Mouse (Mus musculus) gastrocnemius, postnatal 14 days (tissue): ENCODE results near the gene Fgb. TPM values are rescaled to one million over a fixed set of nuclear protein-coding genes. Genes with fewer than 3 reads are reported as not detected.

ENCODE experiments used
- DNase-seq: peaks from one replicate; pipeline ENCODE4 v3.0.0; 2021; ENCODE audit warnings: mixed read lengths
- intact Hi-C: fragments of 180-260 bp; cut with DNase I; formaldehyde crosslinking; loops from one replicate; pipeline ENCODE4 v1.15.1; 2025; ENCODE audit warnings: low total_unique reads
- long read RNA-seq, 2 experiments: library from polyadenylated mRNA; stranded (forward); transcript quantifications; one replicate each; pipeline ENCODE4 v2.0.0; 2021
- total RNA-seq, 2 experiments: library from RNA; stranded (reverse); gene quantifications; 2 replicates each; pipeline ENCODE4 v1.2.3; 2021

Gene Fgb
- not detected for total RNA-seq
- long read RNA-seq, experiment 1: 0 reads
- long read RNA-seq, experiment 2: 0 reads

GRCm38 (mm10) chr3:83049680-83050079 is at the start of gene Fgb:
Gene Fgb (minus strand): TSS chr3:83049863.
- no peak for DNase-seq
- intact Hi-C loops: no loop called here

DNA sequence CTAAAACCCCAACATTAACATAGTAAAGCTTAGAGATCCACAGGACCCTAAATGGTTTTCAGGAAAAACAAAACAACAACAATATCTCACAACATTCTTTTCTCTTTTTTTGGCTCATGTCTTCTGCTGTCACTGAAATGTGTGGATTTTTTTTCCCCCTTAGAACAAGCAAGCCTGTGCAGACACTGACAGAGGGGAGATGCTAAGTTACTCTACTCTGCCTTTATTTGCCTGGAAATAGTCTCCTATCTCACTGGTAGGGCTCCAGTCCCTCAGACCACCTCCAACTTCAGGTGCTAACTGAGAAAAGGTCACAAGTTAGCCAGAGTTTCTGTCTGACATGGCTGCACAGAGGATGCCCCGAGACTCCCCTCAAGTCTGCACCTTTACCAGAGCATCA is 49.5 kb upstream of the Fgb start:
- intact Hi-C loops: no loop called here
- DNase-seq: no peak

- no peak for DNase-seq
- intact Hi-C loops: no loop called here
These were observed 48.9 kb upstream of the Fgb start for GRCm38 (mm10) chr3:83098546-83099034.

DNA sequence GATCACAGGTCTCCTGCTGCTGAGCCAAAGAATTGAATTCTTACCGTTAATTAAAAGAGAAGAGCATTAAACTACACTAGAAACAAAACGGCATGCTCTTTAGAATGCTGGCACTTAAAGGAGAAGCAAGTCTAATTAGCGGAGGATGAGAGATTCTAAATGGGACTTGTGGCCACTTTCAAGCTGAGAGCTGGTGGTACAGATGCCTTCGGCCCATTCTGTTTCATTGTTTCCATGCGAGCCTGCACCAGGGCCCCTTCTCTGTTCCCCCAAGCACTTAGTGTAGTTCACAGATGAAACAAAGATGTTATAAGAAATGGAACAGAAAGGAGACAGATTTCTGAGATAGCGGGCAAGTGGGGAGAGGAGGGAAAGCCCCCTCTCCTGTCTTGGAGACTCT is 47.9 kb upstream of the Fgb start:
- no peak for DNase-seq
- intact Hi-C loops: no loop called here

GRCm38 (mm10) chr3:83080567-83081055 is 30.9 kb upstream of the Fgb start:
- intact Hi-C loops: loop anchor here (10.0 kb wide), 1 partner anchor 86 kb away; no protein-coding TSS in a partner anchor
- DNase-seq: peak; percentile 25

GRCm38 (mm10) chr3:83076563-83076962 is 26.9 kb upstream of the Fgb start:
- intact Hi-C loops: no loop called here
- peak; percentile 53 for DNase-seq

DNA sequence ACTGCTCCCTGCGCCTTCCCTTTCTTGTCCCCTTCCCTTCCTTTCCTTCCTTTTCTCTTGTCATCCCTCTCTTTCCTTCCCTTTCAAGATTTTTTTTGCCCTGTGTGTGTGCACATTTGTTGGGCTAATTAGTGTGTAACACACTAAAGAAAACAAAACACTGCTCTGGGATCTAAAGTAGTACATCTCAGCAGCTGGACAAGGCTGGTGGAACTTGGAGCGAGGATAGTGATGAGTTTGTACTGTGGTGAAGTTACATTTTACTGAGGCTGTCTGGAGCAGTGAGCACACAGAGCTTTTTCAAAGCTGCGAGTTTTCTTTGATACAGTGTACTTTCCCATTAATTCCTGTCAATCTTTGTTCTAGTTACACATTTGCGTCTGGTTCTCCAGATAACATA is 20.6 kb upstream of the Fgb start:
- DNase-seq: no peak

DNA sequence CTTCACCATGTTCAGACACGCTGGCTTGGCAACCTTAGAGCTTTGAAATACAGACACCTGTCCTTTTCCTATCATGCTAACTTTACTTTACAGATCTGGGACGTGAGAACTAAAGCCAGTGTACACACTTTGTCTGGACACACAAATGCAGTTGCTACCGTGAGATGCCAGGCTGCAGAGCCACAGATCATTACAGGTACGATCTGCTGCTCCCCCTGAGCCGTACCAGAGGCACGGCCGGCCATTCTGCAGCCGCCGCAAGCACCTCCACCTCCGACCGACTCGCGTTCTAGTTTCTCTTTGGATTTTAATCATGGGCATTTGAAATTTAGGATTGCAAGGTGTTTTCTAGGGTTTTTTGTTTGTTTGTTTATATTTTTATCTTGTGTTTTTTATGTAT is 19.2 kb upstream of the Fgb start:
- DNase-seq: no peak
- intact Hi-C loops: no loop called here

More for the DNA sequence above, 20.6 kb upstream of the Fgb start:
- intact Hi-C loops: no loop called here

- DNase-seq: no peak
- intact Hi-C loops: no loop called here
These were observed 18.3 kb upstream of the Fgb start for GRCm38 (mm10) chr3:83067920-83068319.

DNA sequence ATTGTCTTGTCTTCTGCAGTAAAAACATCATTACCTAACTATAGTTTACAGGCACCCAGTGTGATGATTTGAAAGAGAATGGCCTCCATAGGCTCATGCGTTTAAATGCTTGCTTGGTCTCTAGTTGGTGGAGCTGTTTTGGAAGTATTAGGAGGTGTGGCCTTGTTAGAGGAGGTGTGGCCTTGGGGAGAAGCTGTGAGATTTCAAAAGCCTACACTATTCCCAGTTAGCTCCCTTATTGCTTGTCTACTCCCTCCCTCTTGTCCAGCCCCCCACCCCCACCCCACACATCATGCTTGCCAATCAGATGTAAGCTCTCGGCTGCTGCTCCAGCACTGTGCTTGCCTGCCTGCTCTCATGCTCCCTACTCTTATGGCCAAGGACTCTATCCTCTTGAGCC is 7.4 kb upstream of the Fgb start:
- no peak for DNase-seq
- intact Hi-C loops: no loop called here

GRCm38 (mm10) chr3:83055281-83056038 is 5.8 kb upstream of the Fgb start, which contains the start of gene Plrg1:
Gene Plrg1 (plus strand): TSS chr3:83055522.
- peak; percentile 99 for DNase-seq

GRCm38 (mm10) chr3:83054759-83055158 is 5.1 kb upstream of the Fgb start:
- intact Hi-C loops: no loop called here
- no peak for DNase-seq

More at GRCm38 (mm10) chr3:83055281-83056038, 5.8 kb upstream of the Fgb start, which contains the start of gene Plrg1:
- intact Hi-C loops: no loop called here

GRCm38 (mm10) chr3:83053758-83054157 is 4.1 kb upstream of the Fgb start:
- DNase-seq: no peak
- intact Hi-C loops: loop anchor here (2.0 kb wide), 1 partner anchor 53 kb away; no protein-coding TSS in a partner anchor

GRCm38 (mm10) chr3:83053126-83053525 is 3.5 kb upstream of the Fgb start:
- intact Hi-C loops: loop anchor here (2.0 kb wide), 1 partner anchor 52 kb away; no protein-coding TSS in a partner anchor
- no peak for DNase-seq

DNA sequence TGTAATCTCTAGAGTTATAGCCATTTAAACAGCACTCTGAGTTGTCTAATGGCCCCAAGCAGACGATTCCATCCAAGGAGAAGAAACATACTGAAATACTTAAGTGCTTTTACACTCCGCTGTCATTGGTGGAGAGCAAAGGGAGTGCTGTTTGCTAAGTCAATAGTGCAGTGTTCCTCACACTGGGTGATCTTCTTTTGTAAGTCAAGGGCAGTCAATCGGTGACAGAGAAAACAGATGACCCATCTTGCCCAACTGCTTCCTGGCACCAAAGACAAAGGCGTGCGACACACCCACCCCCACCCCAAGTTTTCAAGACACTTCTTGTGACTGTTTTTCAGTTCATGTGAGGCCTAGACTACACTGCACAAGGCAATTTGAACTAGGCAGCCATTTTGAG is 2.4 kb upstream of the Fgb start:
- no peak for DNase-seq
- intact Hi-C loops: loop anchor here (2.0 kb wide), 1 partner anchor 51 kb away; no protein-coding TSS in a partner anchor

DNA sequence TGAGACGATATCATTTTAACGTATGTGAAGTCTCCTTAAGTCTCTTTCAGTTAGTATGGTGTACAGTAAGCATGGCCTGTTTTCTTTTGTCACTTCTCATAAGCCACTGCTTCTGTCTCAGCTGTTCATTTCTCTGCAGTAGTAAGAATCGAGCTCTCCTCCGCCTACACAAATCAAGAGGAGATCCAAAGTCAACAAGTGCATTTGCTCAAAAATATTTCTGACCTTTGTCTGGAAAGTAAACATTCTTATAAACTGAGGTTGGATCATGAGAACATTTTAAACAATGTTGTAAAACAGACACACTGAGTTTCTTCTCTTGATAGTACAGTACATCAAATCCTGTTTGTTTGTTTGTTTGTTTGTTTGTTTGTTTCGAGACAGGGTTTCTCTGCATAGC is 998 bp upstream of the Fgb start:
- no peak for DNase-seq
- intact Hi-C loops: no loop called here

GRCm38 (mm10) chr3:83046649-83047048 is 3.0 kb downstream of the Fgb start:
- no peak for DNase-seq
- intact Hi-C loops: no loop called here

DNA sequence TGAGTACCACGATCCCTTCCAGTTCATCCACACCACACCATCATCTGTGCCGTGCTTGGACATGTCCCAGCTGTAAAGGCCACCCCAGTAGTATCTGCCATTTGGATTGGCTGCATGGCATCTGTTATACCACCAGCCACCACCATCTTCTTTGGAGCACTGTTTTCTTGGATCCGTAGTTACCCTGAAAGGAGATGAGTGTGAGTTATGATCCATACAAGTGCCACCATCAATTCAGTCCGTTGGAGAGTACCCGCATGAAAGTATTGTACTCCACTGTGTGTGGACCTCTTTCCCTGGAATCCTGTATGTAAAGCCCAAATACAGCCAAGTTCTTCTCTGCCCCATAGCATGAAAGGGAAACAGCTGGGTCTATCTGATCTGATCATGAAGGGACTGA is 7.2 kb downstream of the Fgb start:
- intact Hi-C loops: no loop called here
- no peak for DNase-seq

- no peak for DNase-seq
- intact Hi-C loops: no loop called here
These were observed 10.0 kb downstream of the Fgb start for GRCm38 (mm10) chr3:83039666-83040065.

- no peak for DNase-seq
- intact Hi-C loops: no loop called here
These were observed 10.8 kb downstream of the Fgb start for GRCm38 (mm10) chr3:83038865-83039264.

DNA sequence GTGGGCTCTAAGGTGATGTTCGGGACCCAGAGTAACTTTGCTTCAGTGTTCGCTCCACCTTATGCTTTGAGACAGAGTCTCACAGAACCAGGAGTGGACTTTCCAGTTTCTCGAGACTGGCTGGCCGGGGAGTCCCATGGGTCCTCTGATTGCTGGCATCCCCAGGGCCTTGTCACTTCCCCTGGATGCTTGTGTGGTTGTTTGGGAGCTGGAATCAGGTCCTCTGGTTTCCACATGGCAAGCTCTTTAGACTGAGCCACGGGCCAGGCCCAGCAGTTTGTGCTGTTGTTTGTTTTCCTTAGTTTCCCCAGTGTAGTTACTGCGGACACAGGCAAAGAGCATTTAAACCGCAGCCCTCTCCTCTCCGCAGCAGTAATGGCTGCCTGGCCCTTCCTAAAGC is 15.9 kb downstream of the Fgb start:
- DNase-seq: no peak

More for the DNA sequence above, 15.9 kb downstream of the Fgb start:
- intact Hi-C loops: no loop called here
